Mouse (Mus musculus): Measurements from ENCODE around the gene Crispld2.

Gene Crispld2

DNA sequence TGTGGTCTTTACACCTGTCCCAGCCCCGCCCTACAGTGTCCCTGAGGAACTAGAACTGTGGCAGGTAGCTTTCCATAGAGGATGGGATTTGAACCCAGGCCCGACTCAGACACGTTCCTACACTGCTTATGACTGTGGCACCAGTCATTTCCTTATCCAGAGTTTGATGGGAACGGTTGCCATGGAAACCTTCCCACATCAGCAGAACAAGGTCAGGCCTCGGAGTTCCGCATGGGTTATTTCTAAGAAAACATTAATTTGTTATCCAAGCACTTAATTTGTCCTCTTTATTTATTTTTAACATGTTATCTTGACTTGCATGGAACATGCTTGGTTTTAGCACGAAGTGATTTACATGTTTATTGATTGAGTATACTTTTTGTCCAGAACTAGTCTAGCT, 9.5 kb downstream of the Crispld2 start:
- DNase-seq (ENCODE audit: low spot score), result peak; percentile 57

- DNase-seq (ENCODE audit: low spot score), result no peak
Observed at GRCm38 (mm10) chr8:120002348-120002747, 10.1 kb downstream of the Crispld2 start.

DNA sequence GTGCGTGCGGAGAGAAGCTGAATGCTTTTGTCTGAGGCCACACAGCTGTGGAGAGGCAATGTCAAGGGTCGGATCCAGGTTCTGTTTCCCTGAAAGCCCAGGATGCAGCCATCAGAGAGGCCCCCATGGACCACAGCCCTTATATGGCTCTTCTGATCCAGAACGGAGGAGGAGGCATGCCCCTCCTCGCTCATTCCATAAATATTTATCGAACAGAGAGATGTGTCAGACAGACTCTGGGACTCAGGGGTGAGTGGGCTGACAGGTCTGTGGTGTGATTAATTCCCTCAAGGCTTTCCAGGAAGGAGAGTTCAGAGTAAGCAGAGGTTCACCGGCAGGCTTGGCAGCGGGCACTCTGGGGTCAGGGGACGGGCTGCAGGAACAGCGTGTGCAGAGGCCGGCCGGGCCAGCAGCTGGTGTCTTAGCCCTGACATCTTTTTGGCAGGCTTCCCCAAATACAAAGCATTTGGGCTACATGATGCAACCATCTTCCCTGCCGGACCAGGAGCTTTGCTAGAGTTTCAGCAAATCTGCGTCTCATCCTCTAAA, 12.0 kb downstream of the Crispld2 start:
- peak; percentile 72 for DNase-seq (ENCODE audit: low spot score)

- no peak for DNase-seq (ENCODE audit: low spot score)
Observed at GRCm38 (mm10) chr8:120004705-120005381, 12.6 kb downstream of the Crispld2 start.

- no peak for DNase-seq (ENCODE audit: low spot score)
Observed at GRCm38 (mm10) chr8:120006645-120007160, 14.5 kb downstream of the Crispld2 start.

- DNase-seq (ENCODE audit: low spot score), result no peak
Observed at GRCm38 (mm10) chr8:120007178-120007577, 14.9 kb downstream of the Crispld2 start.

DNA sequence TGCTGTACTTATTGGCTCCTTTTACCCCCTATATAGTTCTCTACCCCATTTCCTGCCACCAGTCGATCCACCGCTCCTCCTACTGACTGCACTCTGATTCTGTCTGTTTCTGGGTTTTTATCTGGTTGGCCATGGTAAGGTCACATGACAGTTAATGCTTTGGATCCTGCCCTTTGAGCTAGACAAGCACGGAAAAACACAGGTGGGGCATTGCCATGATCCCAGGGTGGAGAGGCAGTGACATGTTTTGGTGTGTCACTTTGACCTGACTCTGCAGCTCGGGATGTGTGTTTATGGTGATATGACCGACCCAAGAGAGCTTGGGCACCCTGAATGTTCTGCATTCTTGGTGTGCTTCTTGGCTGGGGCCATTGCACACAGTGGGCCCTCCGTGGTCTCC, 17.0 kb downstream of the Crispld2 start:
- no peak for DNase-seq (ENCODE audit: low spot score)

GRCm38 (mm10) chr8:120012491-120012890, 20.3 kb downstream of the Crispld2 start:
- DNase-seq (ENCODE audit: low spot score), result no peak

- DNase-seq (ENCODE audit: low spot score), result no peak
Observed at GRCm38 (mm10) chr8:120012927-120013326, 20.7 kb downstream of the Crispld2 start.

DNA sequence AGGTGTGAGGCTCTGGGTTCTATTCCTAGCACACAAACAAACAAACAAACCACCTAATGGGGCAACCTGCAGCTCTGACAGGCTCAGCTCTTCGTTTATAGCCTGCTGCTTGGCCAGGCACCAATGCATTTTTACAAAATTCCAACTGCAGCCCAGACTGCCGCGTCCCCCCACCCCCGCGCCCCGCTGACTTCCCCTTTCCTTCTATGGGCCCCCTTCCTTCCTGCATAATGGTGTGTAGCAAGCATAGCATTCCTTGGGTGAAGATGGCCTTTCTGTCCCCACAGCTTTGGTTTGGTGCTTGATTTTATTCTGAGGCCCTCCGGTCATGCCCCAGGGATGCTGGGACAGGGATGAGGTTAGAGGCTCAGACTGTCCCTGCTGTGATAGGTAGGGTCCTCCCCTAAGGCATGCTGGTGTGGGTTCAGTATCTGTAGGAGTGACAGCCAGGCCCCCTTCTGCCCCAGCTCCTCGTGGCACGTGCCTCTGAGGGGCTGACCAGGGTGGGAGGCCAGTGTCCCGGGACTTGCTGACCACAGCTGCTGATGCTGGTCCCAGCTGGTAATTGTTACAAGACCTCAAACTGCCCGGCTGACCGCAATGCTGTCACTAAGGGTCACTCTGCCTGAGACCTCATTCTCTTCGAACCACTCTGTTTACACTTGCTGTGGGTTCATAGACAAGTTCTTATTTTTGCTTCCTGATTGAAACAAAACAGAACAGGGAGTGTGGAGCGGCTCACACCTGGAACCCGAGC, 22.2 kb downstream of the Crispld2 start:
- no peak for DNase-seq (ENCODE audit: low spot score)

GRCm38 (mm10) chr8:120015916-120016315, 23.7 kb downstream of the Crispld2 start:
- no peak for DNase-seq (ENCODE audit: low spot score)

DNA sequence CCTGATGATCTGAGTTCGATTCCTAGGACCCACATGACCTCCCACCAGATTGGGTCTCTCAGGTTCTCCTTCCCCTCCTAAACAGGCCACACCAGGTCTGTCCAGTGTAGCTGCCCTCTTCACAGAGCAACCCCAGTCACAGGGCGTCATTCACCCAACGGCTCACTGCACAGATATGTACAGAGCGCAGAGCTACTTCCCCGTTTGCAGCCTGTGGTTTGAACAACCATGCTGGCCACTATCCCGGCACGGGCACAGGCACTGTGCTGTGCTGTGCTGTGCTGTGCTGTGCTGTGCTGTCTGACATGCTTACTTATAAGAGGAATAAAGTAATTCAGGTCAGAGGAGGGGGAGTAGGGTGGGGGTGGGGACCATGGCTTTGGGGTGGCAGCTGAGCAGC, 24.2 kb downstream of the Crispld2 start:
- no peak for DNase-seq (ENCODE audit: low spot score)

DNA sequence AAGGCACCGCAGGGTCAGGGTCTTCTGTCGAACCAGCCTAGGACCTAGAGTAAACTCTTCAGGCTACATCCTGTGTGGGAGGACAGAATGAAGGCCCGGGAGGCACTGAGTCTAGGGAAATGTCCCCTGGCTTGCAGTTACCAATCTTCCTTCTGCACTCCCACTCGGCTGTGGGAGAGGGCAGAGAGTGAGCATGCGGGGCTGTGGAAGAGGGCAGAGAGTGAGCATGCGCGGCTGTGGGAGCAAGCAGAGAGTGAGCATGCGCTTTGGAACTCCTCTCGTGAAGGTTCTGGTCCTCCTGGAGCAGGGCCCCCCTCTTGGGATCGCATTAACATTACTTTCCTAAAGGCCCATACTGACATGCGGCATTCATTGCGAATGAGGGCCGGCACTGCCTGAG, 25.1 kb downstream of the Crispld2 start:
- no peak for DNase-seq (ENCODE audit: low spot score)

DNA sequence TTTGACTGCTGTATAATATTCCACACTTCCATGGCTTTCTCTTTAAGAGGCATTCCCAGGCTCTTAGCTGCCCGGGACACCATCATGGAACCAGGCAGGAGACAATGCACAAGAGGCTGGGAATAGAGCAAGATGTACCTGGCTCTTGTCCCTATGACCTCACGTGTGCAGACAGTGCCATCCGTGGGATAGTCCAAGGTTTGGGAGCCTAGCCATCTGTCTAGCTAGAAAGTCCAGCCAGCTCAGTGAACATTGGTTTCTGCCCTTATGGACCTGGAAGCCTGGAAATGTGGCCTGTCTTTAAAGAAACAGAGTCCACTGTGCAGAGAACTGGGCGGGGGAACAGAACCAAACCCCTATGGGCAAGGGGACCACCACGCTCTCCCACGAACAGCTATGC, 25.5 kb downstream of the Crispld2 start:
- no peak for DNase-seq (ENCODE audit: low spot score)

GRCm38 (mm10) chr8:120018379-120018778, 26.1 kb downstream of the Crispld2 start:
- DNase-seq (ENCODE audit: low spot score), result no peak

GRCm38 (mm10) chr8:120019297-120019696, 27.1 kb downstream of the Crispld2 start:
- no peak for DNase-seq (ENCODE audit: low spot score)

- no peak for DNase-seq (ENCODE audit: low spot score)
Observed at GRCm38 (mm10) chr8:120020298-120020697, 28.1 kb downstream of the Crispld2 start.

GRCm38 (mm10) chr8:120026199-120026598, 34.0 kb downstream of the Crispld2 start:
- DNase-seq (ENCODE audit: low spot score), result no peak

DNA sequence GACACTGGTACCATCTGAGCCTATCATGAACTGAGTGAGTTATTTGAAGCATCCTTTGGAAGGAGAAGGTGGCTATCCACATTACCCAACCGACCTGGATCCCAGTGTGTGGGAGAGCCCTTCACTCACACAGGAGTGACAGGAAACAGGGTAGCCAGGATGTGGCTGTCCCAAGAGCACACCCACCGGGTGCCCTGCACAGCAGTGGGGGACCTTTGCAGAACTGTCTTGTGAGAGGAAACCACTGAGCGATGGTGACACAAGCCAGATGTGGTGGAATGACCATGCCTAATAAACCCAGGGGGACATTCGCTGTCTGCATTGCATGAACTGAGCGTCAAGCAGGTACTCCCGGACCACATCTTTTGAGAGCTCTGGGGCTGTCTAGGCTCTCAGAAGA, 34.8 kb downstream of the Crispld2 start:
- DNase-seq (ENCODE audit: low spot score), result no peak

- DNase-seq (ENCODE audit: low spot score), result no peak
Observed at GRCm38 (mm10) chr8:120030447-120030846, 38.2 kb downstream of the Crispld2 start.

- DNase-seq (ENCODE audit: low spot score), result no peak
Observed at GRCm38 (mm10) chr8:120032549-120033208, 40.4 kb downstream of the Crispld2 start.

DNA sequence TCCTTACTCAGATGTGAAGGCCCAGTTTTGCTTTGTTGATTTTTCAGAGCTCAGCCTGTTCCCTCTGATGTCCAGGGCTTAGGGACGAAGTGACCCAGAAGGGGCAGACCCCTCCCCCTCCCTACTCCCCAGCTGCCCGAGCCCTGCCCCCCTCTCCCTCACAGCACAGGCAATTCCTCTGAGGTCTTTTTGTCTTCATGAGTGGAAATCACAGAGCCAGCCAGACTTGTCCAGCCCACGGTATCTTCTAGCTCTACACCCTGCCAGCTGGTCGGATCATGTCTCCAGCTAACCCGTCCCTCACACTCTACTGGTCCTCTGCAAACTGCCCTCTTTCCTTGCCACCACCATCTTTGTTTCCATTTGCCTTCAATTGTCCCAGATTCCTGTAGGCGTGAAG, 42.2 kb downstream of the Crispld2 start:
- no peak for DNase-seq (ENCODE audit: low spot score)

DNA sequence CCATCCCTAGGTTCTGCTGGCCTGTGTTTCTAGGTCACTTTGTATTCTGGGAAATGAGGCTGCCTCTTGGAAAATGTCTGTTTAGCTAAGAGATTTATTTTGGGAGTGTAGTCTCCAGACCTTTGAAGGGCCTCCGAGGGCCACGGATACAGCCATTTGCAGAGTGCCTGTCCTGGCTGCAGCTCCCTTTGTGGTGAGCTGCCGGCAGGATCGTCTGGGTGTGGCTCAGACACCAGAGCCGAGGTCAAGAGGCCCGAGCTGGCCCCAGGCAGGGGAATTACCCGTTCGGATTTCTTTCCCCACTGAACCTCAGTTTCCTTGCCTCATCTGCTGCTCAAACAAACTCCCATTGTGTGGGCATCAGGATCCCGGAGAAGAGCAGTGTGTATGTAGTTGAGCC, 43.9 kb downstream of the Crispld2 start:
- DNase-seq (ENCODE audit: low spot score), result no peak

Measured in lung, postnatal 25 days (tissue).